Mouse (Mus musculus): ENCODE results near the gene Brpf1. TPM values are rescaled to one million over a fixed set of nuclear protein-coding genes. Genes with fewer than 3 reads are reported as not detected.

Brpf1 gene
- total RNA-seq (2021), result 27.8 and 32.9 TPM in 2 replicates
- long read RNA-seq, full-length matches to known transcripts, result 1 of 12 reads
- long read RNA-seq, partial matches to known transcripts, result 11 of 12 reads
- long read RNA-seq, other reads (novel, unspliced or antisense), result 0 of 12 reads

DNA sequence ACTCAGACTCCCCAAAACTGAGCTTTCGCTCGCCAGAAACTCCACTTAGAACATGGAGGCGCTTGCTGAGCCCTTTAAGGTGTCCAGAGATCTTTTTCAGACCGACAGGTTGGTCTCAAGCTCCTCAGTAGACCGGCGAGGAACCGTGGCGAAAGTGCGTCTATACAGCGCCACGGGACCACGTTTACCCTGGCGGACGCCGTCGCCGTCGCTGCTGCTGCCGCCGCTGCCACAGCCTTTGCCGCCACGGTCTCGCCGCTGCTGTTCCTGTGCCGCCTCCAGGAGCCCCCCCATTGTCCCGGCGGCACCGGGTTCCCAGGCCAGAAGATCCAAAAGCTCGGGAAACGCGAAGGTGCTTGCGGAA lies at the start of gene Brpf1:
Gene Brpf1 (plus strand): TSS at position 152 of the 364 bp plus-strand sequence.
- no peak for DNase-seq

DNA sequence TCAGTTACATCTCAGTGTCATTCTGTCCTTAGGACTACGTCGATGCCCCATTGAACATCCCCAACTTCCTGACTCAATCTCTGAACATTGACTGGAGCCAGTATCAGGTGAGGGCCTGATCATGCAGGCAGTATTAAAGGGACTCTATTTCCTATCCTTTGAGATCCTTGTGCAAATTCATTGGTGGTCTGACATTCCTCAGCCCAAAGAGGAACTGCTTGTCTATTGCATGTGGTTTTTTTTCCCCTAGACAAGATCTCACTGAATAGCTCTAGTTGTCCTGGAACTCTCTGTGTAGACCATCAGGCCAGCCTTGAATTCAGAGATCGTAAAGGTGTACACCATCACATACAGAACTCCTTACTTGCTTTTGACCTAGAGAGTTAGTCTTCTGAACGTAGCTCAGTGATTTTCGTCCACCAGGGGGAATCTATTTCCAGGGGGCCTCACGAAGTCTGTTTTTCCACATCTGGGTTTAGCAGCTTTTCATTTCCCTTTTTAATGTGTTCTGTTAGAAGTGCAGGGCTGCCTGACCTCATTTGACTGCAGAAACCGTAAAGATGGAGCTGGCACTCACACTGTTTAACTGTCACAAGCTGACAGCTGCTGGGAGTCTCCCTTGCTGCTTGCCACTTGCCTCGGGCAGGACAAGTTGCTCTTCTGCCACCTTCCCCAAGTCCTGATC lies 45.6 kb upstream of the Brpf1 start:
- no peak for DNase-seq

DNA sequence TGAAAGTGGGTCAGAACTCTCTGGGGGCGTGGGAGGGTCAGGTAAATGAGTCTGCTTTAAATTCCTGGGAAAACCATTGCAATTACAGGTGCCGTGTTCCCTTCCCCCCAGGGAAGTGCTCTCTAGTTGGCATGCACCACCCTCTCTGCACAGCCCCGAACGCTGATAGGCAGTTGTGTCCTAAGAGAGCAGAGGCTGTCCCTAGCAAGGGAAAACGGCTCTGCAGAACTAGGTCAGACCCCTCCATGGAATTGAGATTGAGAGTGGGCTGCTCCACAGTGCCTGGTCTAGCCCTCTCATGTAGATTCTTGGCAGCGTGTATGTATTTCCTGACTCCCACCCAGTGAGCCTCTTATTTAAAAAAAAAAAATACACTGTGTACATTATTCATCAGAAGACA lies 43.4 kb upstream of the Brpf1 start:
- no peak for DNase-seq

DNA sequence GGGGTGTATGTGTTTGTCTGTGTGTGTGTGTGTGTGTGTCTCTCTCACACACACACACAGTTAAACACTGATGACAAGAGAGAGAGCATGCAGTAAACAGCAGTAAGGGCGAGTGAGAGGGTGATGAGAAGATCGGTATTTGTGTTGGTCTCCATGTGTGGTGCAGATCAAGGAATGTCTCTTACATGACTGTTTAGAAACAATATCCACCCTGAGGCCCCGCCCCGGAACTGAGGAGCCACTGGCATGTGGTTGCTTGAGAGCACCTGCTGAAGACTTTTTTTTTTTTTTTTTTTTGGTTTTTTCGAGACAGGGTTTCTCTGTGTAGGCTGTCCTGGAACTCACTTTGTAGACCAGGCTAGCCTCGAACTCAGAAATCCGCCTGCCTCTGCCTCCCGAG lies 42.5 kb upstream of the Brpf1 start:
- DNase-seq, result no peak

DNA sequence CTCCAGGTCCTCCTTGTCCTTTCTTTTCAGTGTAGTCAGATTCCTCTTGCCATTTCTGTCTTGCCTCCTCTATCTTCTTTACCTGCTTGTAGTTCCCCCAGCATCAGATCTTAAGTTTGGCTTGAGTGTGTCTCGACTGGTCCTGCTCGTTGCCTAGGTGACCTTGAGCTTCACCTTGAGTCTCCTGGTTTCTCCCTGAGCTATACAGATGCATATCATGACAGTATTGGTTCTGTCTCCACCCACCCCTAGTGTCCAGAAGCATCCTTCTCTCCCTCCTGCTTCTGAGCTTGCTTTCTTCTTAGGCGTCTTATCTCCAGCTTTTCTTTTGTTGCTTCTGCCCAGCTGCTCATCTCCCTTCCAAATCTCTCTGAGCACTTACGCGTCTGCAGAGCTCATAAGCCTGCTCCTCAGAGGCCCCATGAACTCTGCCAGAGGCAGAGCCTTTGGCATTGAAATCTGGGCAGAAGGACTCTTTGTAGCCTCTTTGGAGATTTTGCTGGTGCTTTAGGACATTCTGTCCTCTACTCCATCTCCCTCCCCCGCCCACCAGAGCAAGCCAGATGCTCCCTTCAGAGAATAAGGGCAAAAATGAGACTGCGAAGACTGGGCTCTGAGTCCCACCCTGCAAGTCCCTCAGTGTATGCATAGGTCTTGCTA lies 39.8 kb upstream of the Brpf1 start:
- no peak for DNase-seq

DNA sequence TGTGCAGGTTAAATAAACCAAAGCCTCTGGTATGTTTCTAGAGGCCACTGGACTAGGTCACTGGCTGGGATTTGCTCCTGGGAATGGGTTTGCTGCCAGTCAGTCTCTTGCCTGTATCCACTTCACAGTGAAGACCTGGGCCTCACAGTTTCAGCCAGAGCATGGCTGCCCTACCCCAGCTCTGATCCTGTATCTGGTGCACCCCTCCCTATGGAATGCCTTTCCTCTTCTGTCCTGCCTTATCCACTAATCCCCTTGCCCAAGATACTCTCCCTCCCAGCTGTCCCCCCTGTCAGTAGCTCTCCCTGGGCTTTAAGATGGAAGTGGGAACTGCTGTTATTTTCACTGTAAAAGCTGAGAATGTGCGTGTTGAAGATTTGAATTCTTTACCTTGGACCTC lies 38.9 kb upstream of the Brpf1 start:
- no peak for DNase-seq

DNA sequence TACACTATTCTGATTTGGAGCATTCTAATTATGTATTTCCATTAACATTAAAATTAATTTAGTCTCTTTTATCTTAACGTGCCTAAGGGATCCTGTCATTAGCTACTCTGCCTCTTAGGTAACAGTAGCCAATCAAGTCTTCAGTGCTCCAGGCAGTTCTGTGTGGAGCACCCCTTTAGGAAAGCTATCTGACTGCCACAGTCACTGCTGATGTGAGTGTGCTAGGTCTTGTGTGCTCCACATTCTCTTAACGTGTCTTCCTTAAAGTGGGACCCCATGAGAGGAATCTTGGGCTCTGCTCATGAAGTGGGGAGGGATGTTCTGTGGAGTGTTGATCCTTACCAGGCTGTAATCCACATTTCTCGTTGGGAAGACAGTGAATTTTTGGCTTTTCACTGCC lies 34.6 kb upstream of the Brpf1 start:
- no peak for DNase-seq

DNA sequence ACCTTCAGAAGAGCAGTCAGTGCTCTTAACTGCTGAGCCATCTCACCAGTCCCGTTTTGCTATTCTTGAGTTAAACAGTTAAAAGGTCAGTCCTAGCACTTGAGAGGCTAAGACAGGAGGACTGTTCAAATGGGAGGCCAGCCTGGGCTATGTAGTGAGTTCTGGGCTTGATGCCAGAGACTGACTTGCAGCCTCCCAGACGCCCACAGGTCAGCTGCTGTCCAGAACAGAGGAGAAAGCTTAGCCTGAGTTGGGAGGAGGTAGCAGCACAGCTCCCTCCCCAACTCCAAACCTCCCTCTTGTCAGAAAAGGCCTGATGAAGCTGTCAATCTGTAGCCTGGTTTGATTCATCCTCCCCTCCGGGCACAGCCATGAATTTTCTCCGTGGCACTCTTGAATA lies 30.1 kb upstream of the Brpf1 start:
- no peak for DNase-seq

DNA sequence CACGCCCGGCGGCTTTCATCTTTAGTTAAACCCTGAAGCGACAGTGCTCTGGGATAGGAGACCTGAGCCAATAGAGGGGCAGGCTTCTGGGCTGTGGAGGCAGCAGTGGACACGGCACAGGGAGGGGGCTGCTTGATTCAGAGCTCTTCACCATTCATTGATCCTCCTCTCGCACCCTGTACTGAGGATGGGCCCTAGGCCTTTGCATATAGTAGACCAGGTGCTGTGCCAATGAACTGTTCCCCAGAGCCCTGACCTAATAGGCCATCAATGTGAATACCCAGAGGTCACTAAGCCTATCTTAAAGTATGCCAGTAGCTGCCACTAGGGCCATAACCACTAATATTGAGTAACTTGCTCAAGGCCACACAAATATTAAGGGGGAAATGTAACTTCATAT lies 25.3 kb upstream of the Brpf1 start:
- no peak for DNase-seq

DNA sequence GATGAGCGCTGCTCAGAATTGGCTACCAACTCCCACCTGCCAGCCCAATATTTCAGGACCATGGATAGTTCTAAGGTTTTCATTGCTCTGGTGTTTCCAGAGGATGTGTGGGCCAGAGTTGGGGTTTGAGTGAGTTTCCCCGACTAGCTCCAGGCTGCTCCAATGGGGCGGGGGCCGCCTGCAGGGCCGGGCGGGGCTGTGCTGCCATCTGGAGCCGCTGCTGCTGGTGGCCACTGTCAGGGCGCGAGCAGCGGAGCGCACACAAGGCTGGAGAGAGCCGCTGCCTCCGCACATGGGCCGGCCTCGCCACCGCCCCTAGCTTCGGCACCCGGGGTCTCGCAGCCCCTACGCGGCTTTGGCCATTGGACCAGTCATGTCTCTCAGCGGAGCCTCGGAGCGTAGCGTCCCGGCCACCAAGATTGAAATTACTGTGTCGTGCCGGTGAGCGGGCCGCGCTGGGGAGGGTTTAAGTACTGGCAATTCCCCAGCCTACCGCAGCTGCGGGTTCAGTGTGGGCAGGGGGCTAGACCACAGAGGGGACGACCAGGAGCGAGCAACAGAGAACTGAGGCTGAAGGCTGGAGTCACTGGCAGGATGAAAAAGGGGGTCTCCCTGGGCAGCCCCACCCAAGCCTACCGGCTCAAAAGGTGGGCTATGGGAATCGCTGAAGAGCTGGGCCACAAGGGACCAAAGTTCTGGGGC lies 24.7 kb upstream of the Brpf1 start, which contains the start of gene Cpne9:
Gene Cpne9 (plus strand): TSS at position 207 of the 702 bp plus-strand sequence.
- DNase-seq, result no peak

DNA sequence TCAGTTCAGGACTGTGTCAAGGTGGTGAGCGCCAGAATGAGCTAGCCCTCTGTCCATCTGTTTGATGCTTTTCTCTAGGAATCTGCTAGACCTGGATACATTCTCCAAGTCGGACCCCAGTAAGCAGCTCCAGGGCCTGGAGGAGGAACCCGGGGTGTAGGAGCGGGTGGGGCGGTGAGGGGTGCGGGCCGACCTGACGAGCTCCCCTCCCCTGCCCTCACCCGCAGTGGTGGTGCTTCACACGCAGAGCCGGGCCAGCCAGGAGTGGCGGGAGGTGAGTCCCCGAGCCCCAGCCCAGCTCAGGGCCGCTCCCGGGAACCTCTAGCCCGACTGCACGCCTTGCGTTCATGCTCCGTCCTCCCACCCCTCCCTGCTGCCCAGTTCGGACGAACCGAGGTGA lies 24.0 kb upstream of the Brpf1 start:
- no peak for DNase-seq

DNA sequence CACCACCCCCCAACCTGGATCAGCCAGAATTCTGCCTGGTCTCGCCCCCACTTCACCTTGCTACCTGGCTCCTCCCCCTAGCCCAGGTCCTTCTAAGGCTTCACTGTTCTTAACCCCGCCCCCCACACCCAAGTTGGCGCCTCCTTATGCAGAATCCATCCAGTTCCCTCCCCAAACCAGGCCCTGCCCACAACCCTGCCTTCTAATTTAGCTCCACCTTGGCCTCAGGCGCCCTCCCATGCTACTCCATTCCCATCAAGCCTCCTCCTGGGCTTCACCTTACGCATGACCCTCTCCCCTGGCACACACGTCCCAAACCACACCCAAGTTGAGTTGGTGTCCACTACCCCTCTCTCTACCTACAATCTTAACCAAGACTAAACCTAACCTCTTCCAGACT lies 23.4 kb upstream of the Brpf1 start:
- no peak for DNase-seq

DNA sequence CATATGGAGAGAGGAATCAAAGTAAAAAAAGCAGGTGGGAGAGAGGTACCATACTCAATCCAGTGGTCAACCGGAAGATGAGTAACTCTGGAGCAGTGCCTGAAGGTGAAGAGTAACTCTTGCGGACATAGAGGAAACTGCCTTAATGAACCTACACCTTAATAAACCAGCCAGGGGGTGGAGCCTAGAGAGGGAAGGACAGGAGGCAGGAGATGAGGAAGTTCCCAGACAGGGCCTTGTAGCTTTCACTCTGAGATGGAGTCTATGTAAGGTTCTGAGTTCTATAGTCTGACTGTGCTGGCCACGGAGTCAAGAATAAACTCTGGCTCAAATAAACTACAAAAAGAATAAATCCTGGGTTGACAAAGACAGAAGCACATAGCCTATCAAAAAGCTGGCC lies 22.0 kb upstream of the Brpf1 start:
- DNase-seq, result no peak

DNA sequence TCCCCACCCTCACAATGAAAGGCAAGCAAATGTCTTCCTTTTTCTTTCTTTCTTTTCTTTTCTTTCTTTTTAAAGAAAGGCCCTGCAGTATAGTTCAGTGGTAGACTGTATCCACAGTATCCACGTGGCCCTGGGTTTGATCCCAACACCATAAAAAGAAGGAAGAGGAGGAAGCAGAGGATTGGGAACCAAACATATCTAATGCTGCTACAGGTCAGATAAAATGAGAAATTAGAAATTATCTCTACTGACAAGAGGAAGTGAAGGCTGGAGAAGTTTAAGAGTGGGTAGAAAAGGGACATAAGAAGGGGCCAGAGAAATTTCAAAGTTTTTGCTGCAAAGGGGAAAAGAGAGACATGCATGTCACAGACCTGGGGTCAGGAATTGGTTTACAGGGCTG lies 20.6 kb upstream of the Brpf1 start:
- no peak for DNase-seq

DNA sequence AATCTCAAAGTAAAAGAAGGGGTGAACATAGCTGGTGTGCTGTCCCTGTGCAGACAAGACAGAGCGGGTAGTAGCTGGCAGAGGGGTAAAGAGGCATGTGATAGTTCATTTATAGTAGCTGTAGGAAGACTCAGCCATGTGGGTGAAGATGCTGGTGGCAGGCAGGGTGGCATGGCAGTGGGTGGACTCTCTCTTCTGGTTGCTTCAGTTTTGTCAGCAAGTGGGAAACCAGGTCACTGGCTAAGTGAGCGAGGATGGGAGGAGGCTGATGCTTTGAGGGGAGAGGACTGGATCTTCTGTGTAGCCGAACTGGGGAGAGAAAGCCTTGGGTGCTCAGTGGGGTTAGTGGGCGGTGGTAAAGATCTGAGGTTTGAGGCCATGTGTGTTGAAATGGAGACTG lies 19.7 kb upstream of the Brpf1 start:
- DNase-seq, result no peak

DNA sequence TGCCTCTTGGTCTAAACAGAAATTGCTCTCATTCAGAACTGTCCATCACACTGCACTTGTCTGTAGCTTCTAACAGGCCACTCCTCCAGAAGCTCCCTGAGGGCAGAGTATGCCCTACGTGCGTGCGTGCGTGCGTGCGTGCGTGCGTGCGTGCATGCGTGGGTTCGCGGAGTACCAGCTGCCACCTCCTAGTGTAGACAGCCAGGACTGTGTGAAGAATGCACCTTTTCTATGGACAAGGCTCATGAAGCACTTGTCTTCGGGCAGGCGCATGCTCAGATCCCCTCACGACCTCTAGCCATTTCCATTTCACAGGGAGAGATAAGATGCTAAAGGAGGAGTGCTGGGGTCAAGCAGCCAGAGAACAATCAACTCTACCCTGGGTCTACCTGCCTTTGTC lies 17.6 kb upstream of the Brpf1 start:
- DNase-seq, result no peak

DNA sequence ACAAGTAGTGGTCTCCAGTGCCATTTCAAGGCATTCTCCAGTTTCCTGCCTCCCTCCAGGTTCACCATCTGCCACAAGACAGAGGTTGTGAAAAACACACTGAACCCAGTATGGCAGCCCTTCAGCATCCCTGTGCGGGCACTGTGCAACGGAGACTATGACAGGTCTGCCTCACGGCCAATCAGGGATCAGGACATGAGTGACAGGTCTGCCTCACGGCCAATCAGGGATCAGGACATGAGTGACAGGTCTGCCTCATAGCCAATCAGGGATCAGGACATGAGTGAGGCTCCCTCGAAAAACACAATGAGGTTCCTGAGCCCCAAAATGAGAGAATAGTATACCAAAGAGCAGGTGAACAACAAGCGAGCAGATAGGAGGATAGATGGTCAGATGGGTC lies 16.6 kb upstream of the Brpf1 start:
- DNase-seq, result no peak

DNA sequence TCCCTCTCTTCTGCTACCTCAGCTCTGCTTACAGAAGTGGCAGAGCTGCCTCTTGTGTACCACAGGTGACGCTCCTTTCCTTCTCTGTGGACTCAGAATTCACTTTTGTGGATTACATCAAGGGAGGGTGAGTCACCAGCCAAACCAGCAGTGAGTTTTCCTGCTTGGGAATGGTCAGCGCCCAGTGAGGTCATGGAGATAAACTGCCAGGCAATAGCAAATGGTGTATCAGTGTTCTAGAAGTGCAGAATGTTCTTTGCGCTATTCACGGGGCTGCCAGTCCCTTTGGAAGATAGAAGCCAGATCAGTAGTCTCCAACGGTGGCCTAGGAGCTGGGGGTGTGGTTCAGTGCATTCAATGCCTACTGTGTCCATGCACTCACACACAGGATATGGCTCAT lies 14.0 kb upstream of the Brpf1 start:
- DNase-seq, result no peak

DNA sequence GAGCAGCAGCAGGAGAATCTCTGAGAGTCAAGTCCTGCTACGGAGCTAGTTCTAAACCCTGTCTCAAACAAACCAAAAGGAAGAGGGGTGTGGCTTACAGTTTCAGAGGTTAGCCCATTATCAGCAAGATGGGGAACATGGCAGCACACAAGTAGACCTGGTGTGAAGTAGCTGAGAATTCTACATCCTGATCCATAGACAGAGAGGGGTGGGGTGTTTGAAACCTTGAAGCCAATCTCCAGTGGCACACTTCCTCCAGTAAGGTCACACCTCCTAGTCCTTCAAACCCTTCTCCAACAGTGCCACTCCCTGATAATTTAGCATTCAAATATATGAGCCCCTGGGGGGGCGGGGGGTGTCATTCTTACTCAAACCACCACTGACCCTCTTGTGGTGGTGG lies 10.9 kb upstream of the Brpf1 start:
- DNase-seq, result no peak

DNA sequence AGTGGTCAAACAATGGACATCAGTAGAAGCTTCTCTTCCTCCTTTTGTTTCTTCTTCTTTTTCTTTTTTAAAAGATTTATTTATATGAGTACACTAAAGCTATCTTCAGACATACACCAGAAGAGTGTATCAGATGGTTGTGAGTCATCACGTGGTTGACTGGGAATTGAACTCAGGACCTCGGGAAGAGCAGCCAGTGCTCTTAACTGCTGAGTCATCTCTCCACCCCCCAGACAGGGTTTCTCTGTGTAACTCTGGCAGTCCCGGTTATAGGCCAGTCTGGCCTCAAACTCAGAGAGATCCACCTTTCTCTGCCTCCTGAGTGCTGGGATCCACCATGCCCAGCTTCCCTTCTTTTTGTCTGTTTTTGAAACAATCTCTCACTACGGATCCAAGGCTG lies 10.3 kb upstream of the Brpf1 start:
- DNase-seq, result no peak

DNA sequence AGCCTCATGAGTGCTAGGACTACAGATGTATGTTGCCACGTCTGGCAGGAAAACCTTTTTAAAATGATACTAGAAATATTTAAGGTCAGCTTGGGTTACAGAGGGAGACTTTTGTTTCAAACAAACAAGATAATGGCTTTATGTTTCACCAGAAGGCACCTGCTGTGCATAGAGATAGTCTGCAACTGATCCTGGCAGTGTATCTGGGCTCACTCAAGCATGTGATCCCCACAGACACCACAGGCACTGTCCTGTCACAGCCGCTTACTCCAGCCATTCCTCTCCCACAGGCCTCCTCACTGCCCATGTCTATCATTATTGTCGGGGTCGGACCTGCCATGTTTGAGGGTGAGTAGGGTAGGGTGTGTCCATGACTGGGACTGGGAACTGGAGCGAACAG lies 5.6 kb upstream of the Brpf1 start:
- DNase-seq, result no peak

DNA sequence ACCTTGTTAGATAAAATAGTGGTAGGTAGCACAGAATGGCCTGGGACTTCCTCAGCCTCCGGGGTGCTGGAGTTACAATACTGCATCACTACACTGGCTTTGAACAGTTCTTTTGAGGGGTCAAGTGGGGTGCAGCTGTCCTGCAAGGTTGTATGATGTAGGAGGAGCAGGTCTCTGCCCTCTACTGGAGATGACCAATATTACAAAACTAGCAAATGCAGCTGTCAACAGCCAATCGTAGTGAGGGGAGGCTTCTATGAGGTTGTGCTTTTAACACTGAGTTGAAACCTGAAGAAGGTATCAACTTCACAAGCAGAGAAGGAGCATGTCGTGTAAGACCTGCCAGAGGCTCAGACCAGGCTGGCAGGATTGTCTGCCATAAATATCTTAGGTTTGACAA lies 4.7 kb upstream of the Brpf1 start:
- no peak for DNase-seq

DNA sequence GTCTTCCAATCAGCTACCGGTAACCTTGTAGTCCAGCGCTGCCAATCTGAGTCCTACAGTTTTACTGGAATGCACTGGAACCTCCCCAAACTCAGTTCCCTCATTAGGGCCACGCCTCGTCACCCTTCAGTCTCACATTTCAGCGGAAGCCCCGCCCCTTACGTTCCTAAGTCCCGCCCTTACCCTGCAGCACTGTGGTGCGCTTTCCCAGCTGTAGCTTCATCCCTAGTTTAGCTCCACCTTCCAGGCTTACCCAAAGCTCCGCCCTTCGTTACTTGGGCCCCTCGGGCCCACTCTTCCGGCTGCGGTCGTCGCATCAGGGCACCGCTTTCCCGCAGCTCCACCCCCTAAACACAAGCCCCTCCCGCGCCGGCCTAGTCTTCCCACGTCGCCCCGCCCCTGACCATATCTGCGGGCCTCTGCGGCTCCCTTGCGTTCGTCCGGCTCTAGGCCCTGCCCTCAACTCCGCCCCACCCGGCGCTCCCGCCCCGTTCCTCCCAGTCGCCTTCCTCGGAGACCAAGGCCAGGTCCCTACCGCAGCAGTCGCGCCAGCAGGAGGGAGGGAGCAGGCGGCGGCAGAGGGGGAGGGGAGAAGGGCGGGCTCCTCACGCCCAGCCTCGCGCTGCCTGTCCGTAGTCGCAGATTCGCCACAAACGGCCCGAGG lies 483 bp upstream of the Brpf1 start:
- DNase-seq, result peak; percentile 100

Data from adrenal gland, postnatal 25 days (tissue).